Mouse (Mus musculus) forebrain, embryonic 13.5 days (tissue): ENCODE measurements at regions not wholly inside any gene's neighbourhood (a gene's known extent, or its start where the extent isn't known, plus 50 kb on each side); places are given as distances from the start of the nearest gene placed in this dataset.

Experiments used
- ATAC-seq: fragments of 200-750 bp; cut with Nextera tagmentation; 2 replicates; pipeline ENCODE4 v1.8.0; 2017
- H3K27ac ChIP-seq: fragments of 300-500 bp; sonication (generic); 2 replicates; pipeline ENCODE4 v1.5.1; 2015; ENCODE audit warnings: inconsistent platforms, mild to moderate bottlenecking, moderate library complexity
- H3K27me3 ChIP-seq: fragments of 300-500 bp; sonication (generic); 2 replicates; pipeline ENCODE4 v1.6.1; 2015; ENCODE audit warnings: mild to moderate bottlenecking, inconsistent platforms
- H3K36me3 ChIP-seq: fragments of 300-500 bp; sonication (generic); 2 replicates; pipeline ENCODE4 v1.6.1; 2015; ENCODE audit warnings: mild to moderate bottlenecking, inconsistent platforms; ENCODE audit not compliant: poor library complexity, severe bottlenecking
- H3K4me1 ChIP-seq: fragments of 300-500 bp; sonication (generic); 2 replicates; pipeline ENCODE4 v1.6.1; 2015; ENCODE audit warnings: inconsistent platforms
- H3K4me2 ChIP-seq: fragments of 300-500 bp; sonication (generic); 2 replicates; pipeline ENCODE4 v1.6.1; 2015; ENCODE audit warnings: inconsistent platforms, mild to moderate bottlenecking, moderate library complexity
- H3K4me3 ChIP-seq: fragments of 300-500 bp; sonication (generic); 2 replicates; pipeline ENCODE4 v1.5.1; 2015; ENCODE audit warnings: mild to moderate bottlenecking, inconsistent platforms
- H3K9ac ChIP-seq: fragments of 300-500 bp; sonication (generic); 2 replicates; pipeline ENCODE4 v1.6.1; 2015; ENCODE audit warnings: mild to moderate bottlenecking, inconsistent platforms
- H3K9me3 ChIP-seq: fragments of 300-500 bp; sonication (generic); replicated peaks from 2 replicates; pipeline ENCODE4 v1.6.1; 2016; ENCODE audit warnings: inconsistent platforms
- WGBS: fragments of 180-500 bp; shearing (Covaris S2); methylation state at CpG from one replicate; pipeline ENCODE4 v1.1.7; 2015; 5-methylcytosine and 5-hydroxymethylcytosine counted together

- no peak for ATAC-seq
- no peaks in the 10 kb centered on the region for H3K27me3 ChIP-seq
- H3K36me3 ChIP-seq, result no peaks in the 10 kb centered on the region
- no peak overlapping the region for H3K27ac ChIP-seq
- WGBS, result 76% methylated on average over 5 of the region's 5 CpGs
- H3K4me1 ChIP-seq, result no peaks in the 10 kb centered on the region
- no peak overlapping the region for H3K4me2 ChIP-seq
- no peaks in the 10 kb centered on the region for H3K9me3 ChIP-seq
- no peak overlapping the region for H3K9ac ChIP-seq
- H3K4me3 ChIP-seq, result no peak overlapping the region
These were observed 56.3 kb upstream of the Oxtr start for GRCm38 (mm10) chr6:112546033-112546432.

DNA sequence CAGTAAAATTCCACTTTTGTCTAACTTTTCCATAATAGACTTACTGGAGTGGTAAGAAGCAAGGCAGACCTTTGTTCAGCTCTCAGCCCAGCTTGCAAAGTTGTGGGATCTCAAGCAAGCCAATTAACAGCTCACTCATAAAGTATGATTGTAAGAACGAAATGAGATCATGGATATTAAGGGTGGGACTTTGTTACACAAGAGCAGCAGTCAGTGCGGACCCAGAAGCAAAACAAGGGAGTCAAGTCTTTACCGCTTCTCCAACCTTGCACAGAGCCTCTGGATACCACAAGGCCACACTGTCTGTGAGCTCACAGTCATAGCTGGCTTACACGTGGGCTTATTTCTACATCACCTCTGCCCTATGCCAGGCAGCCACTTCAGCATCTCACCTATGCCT is 54.6 kb upstream of the Oxtr start:
- H3K27ac ChIP-seq, result no peak overlapping the region
- no peak overlapping the region for H3K9ac ChIP-seq
- H3K27me3 ChIP-seq, result no peaks in the 10 kb centered on the region
- H3K4me1 ChIP-seq, result no peaks in the 10 kb centered on the region
- H3K4me3 ChIP-seq, result no peak overlapping the region
- 74% methylated on average over 4 of the region's 4 CpGs for WGBS
- H3K9me3 ChIP-seq, result no peaks in the 10 kb centered on the region
- H3K36me3 ChIP-seq, result no peaks in the 10 kb centered on the region
- H3K4me2 ChIP-seq, result no peak overlapping the region
- no peak for ATAC-seq

DNA sequence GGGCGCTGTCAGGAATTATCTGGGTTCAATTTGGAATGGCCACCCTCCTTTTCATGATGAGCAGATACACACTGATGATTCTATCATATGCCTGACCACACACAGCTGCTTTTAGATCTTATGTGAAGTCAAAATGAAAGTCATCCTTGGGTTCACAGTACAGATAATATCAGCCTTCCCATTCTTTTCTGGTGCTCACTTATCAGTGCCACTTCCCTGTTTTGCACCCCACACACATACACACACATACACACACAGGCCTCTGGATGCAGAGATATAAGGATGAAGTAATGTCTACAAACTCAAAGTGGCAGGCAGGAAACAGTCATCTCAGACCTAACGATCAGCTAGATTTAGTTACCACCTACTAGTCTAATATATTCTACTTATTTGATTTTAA is 52.9 kb upstream of the Oxtr start:
- no peak for ATAC-seq
- no peak overlapping the region for H3K4me2 ChIP-seq
- no peak overlapping the region for H3K4me3 ChIP-seq
- no peaks in the 10 kb centered on the region for H3K4me1 ChIP-seq
- 95% methylated on average over 2 of the region's 2 CpGs for WGBS
- H3K27ac ChIP-seq, result no peak overlapping the region
- H3K9me3 ChIP-seq, result no peaks in the 10 kb centered on the region
- H3K36me3 ChIP-seq, result no peaks in the 10 kb centered on the region
- no peak overlapping the region for H3K9ac ChIP-seq
- no peaks in the 10 kb centered on the region for H3K27me3 ChIP-seq
